Mouse (Mus musculus): ENCODE data around the gene Mat2a. TPM values are rescaled to one million over a fixed set of nuclear protein-coding genes. Genes with fewer than 3 reads are reported as not detected.
A peak's percentile ranks its signal among the peaks of the same experiment; 100 is the strongest.
"Not testable (repeated sequence)": the region's sequence is repeated elsewhere in the genome, so short reads cannot be mapped to it uniquely, and the experiment has no call there.

Mat2a gene
- 379 and 423 TPM in 2 replicates for polyA plus RNA-seq (2016; fragmentation: Nextera tagmentation; extraction: Ambion mirVana)

DNA sequence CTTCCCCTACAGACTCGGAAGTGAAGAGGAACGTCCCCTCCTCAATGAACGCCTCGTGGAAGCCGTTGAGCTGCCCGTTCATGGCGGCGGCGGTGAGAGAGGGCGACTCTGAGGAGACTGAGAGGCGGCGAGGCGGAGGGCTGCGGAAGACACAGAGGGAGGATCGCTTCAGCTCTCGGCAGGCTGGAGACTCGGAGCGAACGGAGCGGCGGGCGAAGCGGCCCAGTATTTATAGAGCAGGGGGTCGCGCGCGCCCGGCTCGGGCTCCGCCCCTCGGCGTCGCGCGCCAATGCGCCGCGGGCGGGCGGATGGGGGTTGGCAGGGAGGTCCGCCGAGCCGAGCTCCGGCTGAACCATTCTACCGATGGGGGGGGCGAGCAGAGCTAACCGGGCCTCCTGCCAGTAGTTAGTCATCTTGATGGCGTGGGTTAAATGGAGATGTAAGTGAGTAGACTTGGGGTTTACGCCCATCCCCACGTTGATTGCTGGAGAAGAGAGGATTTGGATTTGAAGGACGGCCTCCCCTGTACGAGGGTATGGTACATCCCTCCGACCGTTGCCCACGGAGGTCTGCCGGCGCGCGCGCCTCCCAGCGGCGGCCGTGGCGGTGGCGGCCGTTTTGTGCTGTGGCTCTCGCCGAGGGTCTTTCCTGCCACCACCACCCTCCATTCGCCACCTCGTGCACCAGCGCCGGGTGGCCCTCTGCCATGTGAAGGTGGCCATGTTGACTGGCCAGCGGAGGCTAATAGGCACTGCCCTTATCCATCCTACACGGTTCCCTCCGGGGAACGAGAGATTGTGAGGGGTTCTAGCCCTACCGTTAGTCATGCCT is at the start of gene Mat2a:
Gene Mat2a (minus strand): TSS at position 204 of the 831 bp plus-strand sequence.
- Histone ChIP-seq H3K9ac (peak within 1 kb of the TSS; percentile 99), H3K27me3 (replicated peaks) (no peaks in the 10 kb centered on the region), H3K27ac (peak within 1 kb of the TSS; percentile 92), H3K36me3 (peaks cover 23% of the 10 kb centered on the region), H3K4me1 (peaks cover 15% of the 10 kb centered on the region), H3K4me2 (replicated peaks) (peak within 1 kb of the TSS; percentile 76), H3K4me3 (peak within 1 kb of the TSS; percentile 95), H3K9me3 (no peaks in the 10 kb centered on the region)
- peak; percentile 88 for ATAC-seq (ENCODE audit: low FRiP score, low read depth)
- WGBS: under 1% methylated on average over 77 of the region's 77 CpGs

DNA sequence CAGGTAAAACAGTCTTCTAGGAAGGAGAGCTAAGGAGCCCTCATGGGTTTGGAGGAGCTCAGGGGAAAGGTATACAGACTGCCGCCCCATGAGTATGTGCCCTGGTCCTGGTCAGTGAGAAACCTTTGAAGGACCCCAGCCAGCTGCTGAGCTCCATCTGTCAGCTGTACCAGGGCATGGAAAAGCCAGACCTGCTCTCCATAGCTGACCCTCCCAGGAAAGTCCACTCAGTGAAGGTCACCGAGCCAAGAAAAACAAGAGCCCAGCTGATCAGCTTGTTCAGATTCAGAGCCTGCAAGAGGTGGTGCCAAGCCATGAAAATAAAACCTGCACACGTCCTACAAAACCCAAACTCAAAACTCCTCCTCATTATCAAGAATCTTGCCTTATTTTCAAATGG is 49.5 kb upstream of the Mat2a start:
- no peak overlapping the region for H3K9ac ChIP-seq
- 71% methylated on average over 3 of the region's 3 CpGs for WGBS
- no peaks in the 10 kb centered on the region for H3K36me3 ChIP-seq
- no peak overlapping the region for H3K4me2 ChIP-seq (replicated peaks)
- H3K9me3 ChIP-seq: no peaks in the 10 kb centered on the region
- no peak for ATAC-seq (ENCODE audit: low FRiP score, low read depth)
- H3K27me3 ChIP-seq (replicated peaks): no peaks in the 10 kb centered on the region
- H3K4me1 ChIP-seq: no peaks in the 10 kb centered on the region
- no peak overlapping the region for H3K27ac ChIP-seq
- H3K4me3 ChIP-seq: no peak overlapping the region

DNA sequence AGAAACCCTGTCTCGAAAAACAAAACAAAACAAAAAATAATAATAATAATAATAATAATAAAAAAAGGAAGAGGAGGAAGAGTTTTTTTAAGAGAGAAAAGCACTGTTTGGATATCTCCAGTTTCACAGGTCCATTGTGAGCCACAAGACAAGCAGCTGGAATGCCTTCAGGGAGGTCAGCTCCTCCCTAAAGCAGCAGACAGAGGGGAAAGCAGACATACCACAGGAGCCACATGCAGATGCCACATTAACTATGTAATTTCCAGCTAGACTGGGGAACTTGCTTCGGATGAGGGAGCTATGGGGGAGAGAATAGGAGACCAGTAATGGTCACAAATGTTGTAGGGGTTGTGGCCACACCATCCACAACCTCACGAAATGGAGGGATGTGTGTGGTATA is 47.9 kb upstream of the Mat2a start:
- no peaks in the 10 kb centered on the region for H3K36me3 ChIP-seq
- H3K4me2 ChIP-seq (replicated peaks): no peak overlapping the region
- no peaks in the 10 kb centered on the region for H3K9me3 ChIP-seq
- 68% methylated on average over 3 of the region's 3 CpGs for WGBS
- H3K9ac ChIP-seq: no peak overlapping the region
- H3K4me1 ChIP-seq: no peaks in the 10 kb centered on the region
- no peak overlapping the region for H3K27ac ChIP-seq
- ATAC-seq (ENCODE audit: low FRiP score, low read depth): no peak
- H3K4me3 ChIP-seq: no peak overlapping the region
- H3K27me3 ChIP-seq (replicated peaks): no peaks in the 10 kb centered on the region

DNA sequence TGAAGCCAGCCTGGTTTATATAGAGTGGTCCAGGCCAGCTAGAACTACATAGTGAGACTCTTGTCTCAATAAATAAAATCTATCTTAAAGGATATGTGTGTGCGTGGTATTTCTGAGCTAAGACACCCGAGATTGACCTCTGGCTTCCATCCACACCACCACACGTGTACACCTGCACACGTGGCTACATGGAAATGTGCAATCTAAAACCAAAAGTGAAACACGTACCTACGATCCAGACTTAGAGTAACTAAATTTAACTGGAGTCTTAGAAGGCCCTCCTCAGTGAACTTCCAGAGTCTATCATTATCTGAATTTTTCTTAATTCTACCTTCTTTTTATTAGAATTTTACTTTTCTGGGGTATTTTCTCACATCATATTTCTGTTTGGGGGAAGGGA is 46.9 kb upstream of the Mat2a start:
- Histone ChIP-seq H3K4me2 (replicated peaks) (no peak overlapping the region), H3K9me3 (no peaks in the 10 kb centered on the region), H3K36me3 (no peaks in the 10 kb centered on the region), H3K4me1 (no peaks in the 10 kb centered on the region), H3K4me3 (no peak overlapping the region), H3K9ac (no peak overlapping the region), H3K27ac (no peak overlapping the region), H3K27me3 (replicated peaks) (no peaks in the 10 kb centered on the region)
- ATAC-seq (ENCODE audit: low FRiP score, low read depth): no peak
- WGBS: 91% methylated on average over 6 of the region's 6 CpGs

DNA sequence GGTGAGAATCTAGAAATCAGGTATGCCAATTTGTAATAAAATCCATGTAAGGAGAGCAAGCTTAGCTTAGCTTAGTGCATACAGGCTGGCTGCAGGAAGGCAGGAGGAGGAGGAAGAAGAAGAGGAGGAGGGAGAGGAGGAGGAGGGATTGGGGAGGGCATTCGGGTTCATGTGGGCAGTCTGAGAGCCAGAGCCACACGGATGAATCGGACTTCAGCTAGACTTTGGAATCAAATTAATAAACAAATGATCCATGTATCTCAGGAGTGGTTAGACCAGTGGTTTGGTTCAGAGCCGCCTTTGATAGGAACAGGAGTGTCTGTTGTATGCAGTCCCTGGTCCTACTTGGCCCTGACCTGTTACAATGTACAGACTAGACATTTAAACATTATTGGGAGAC is 45.5 kb upstream of the Mat2a start:
- Histone ChIP-seq H3K36me3 (no peaks in the 10 kb centered on the region), H3K4me2 (replicated peaks) (no peak overlapping the region), H3K27me3 (replicated peaks) (no peaks in the 10 kb centered on the region), H3K9me3 (no peaks in the 10 kb centered on the region), H3K4me1 (no peaks in the 10 kb centered on the region), H3K4me3 (no peak overlapping the region), H3K27ac (no peak overlapping the region), H3K9ac (no peak overlapping the region)
- WGBS: 78% methylated on average over 4 of the region's 4 CpGs
- no peak for ATAC-seq (ENCODE audit: low FRiP score, low read depth)

DNA sequence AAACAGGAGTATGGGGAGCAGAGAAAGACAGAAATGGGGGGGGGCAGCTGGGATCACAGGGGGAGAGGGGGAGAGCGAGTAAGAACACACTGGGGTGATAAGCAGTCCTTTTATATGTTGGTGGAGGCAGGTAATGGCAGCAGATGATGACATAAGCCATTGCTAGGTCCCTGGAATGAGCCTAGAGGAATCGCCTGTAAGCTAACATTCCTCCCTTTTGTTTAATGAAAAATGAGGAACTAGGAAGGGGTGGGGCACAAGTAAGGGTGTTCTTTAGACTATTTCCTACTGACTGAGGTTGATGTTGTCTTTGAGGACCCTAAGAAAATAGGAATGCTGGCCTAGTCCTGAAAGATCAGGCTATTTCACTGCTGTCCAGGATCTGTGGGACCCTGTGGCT is 42.8 kb upstream of the Mat2a start:
- ATAC-seq (ENCODE audit: low FRiP score, low read depth): no peak
- Histone ChIP-seq H3K4me3 (no peak overlapping the region), H3K27me3 (replicated peaks) (no peaks in the 10 kb centered on the region), H3K27ac (no peak overlapping the region), H3K4me2 (replicated peaks) (no peak overlapping the region), H3K9ac (no peak overlapping the region), H3K9me3 (no peaks in the 10 kb centered on the region), H3K4me1 (no peaks in the 10 kb centered on the region), H3K36me3 (no peaks in the 10 kb centered on the region)
- WGBS: 84% methylated on average over 2 of the region's 2 CpGs

DNA sequence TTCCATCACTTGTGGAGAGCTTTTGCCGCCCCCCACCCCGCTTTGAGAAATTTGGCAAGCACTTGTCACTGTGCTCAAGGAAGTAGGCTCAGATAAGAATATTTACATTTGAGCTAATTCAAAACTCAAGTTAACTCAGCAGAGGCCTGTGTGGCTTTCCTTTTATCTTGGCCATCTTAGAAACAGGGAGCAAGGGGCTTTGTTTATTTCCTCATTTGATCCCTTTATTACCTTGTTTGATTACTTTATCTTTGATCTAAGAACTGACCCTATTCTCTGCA is 41.0 kb upstream of the Mat2a start:
- Histone ChIP-seq H3K36me3 (no peaks in the 10 kb centered on the region), H3K27me3 (replicated peaks) (no peaks in the 10 kb centered on the region)
- no peak for ATAC-seq (ENCODE audit: low FRiP score, low read depth)

DNA sequence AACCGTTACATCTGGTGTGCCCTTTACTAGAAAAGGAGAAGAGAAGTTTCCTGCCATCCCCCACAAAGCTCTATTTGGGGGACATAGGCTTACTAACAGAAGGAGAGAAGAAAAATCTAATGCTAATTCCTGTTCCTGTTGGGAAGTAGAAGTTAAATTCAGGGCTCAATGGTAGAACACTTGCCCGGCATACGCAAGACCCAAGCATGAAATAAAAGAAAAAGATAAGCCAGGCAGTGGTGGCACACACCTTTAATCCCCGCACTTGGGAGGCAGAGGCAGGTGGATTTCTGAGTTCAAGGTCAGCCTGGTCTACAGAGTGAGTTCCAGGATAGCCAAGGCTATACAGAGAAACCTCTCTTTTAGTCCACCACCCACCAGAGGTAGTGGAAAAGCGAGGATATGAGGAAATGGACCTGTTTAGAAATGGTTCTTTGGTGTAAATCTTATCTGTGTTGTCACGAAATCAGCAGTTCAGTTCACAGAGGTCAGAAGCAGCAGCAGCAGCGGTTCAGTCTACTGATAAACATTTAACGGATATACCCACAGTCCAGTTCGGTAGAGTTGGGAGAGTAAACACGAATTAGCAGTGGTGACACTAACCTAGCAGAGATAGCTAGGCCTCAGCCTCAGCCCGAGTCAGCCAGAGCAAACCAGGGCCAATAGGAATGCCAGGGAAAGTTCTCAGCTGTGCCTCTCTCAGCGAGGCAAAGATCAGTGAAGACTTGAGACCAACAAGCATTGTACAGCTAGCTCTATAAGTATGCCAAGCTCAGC is 40.5 kb upstream of the Mat2a start:
- Histone ChIP-seq H3K9ac (no peak overlapping the region), H3K36me3 (no peaks in the 10 kb centered on the region), H3K27ac (no peak overlapping the region), H3K9me3 (no peaks in the 10 kb centered on the region), H3K4me2 (replicated peaks) (no peak overlapping the region), H3K27me3 (replicated peaks) (no peaks in the 10 kb centered on the region), H3K4me3 (no peak overlapping the region), H3K4me1 (no peaks in the 10 kb centered on the region)
- 89% methylated on average over 12 of the region's 12 CpGs for WGBS
- ATAC-seq (ENCODE audit: low FRiP score, low read depth): no peak

More for the DNA sequence above, 41.0 kb upstream of the Mat2a start:
- Histone ChIP-seq H3K9ac (no peak overlapping the region), H3K4me1 (no peaks in the 10 kb centered on the region), H3K27ac (no peak overlapping the region), H3K4me2 (replicated peaks) (no peak overlapping the region), H3K9me3 (no peaks in the 10 kb centered on the region), H3K4me3 (no peak overlapping the region)
- WGBS: 91% methylated on average over 2 of the region's 2 CpGs

DNA sequence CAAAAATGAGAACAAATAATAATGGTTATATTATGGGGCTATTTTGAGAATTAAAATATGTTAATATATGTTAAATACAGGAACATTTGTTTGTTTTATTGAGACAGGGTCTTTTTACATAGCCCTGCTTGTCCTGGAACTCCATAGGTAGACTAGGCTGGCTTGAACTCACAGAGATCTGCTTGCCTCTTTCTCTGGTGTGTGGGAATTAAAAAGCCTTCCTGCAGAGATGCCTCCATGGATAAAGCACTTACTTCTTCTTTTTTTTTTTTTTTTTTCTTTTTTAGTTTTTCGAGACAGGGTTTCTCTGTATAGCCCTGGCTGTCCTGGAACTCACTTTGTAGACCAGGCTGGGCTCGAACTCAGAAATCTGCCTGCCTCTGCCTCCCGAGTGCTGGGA is 39.3 kb upstream of the Mat2a start:
- not testable (repeated sequence) for H3K36me3 ChIP-seq; H3K27me3 ChIP-seq (replicated peaks); ATAC-seq (ENCODE audit: low FRiP score, low read depth); H3K9ac ChIP-seq; H3K4me1 ChIP-seq; H3K4me3 ChIP-seq; H3K27ac ChIP-seq; H3K4me2 ChIP-seq (replicated peaks); H3K9me3 ChIP-seq
- 82% methylated on average over 3 of the region's 3 CpGs for whole genome bisulfite sequencing

DNA sequence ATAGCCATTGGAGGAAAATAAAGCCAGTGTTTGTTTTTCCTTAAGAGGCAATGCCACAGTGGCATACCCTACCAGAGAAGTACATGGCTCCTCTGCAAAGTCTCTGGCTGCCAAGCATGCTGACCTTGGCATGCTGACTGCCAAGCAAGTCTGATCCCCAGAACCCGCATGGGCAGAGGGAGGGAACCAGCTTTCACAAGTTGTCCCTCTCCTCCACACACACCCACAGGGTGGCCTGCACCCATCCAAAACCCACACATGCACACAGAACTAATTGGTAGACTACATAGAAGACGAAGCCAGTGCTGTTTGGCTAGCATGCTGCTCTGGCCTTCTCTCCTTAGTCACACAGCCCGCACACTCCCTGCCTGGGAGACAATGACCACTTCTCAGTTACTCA is 38.3 kb upstream of the Mat2a start:
- 93% methylated on average over 3 of the region's 3 CpGs for WGBS
- Histone ChIP-seq H3K27me3 (replicated peaks) (no peaks in the 10 kb centered on the region), H3K4me2 (replicated peaks) (no peak overlapping the region), H3K9me3 (no peaks in the 10 kb centered on the region), H3K27ac (no peak overlapping the region), H3K36me3 (no peaks in the 10 kb centered on the region), H3K9ac (no peak overlapping the region), H3K4me1 (no peaks in the 10 kb centered on the region), H3K4me3 (no peak overlapping the region)
- no peak for ATAC-seq (ENCODE audit: low FRiP score, low read depth)

DNA sequence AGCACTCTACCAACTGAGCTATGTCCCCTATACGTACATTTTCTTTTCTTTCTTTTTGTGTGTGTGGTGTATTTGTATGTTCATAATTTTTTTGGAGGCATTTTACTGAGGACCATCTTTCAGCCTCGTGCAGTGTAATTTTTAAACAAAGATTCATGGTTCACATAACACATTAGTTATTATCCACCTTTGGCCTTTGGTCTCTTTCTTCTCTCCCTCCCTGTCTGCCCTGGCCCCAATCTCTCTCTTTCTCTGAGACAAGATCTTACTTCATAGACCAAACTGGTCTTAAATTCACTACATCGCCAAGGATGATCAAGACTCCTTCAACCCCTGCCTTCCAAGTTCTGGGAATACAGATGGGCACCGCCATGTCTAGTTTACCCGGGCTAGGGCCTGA is 37.5 kb upstream of the Mat2a start:
- Histone ChIP-seq H3K27me3 (replicated peaks) (no peaks in the 10 kb centered on the region), H3K4me2 (replicated peaks) (no peak overlapping the region), H3K4me3 (no peak overlapping the region), H3K9ac (no peak overlapping the region), H3K9me3 (no peaks in the 10 kb centered on the region), H3K36me3 (no peaks in the 10 kb centered on the region), H3K27ac (no peak overlapping the region), H3K4me1 (no peaks in the 10 kb centered on the region)
- ATAC-seq (ENCODE audit: low FRiP score, low read depth): no peak
- WGBS: 91% methylated on average over 5 of the region's 5 CpGs

DNA sequence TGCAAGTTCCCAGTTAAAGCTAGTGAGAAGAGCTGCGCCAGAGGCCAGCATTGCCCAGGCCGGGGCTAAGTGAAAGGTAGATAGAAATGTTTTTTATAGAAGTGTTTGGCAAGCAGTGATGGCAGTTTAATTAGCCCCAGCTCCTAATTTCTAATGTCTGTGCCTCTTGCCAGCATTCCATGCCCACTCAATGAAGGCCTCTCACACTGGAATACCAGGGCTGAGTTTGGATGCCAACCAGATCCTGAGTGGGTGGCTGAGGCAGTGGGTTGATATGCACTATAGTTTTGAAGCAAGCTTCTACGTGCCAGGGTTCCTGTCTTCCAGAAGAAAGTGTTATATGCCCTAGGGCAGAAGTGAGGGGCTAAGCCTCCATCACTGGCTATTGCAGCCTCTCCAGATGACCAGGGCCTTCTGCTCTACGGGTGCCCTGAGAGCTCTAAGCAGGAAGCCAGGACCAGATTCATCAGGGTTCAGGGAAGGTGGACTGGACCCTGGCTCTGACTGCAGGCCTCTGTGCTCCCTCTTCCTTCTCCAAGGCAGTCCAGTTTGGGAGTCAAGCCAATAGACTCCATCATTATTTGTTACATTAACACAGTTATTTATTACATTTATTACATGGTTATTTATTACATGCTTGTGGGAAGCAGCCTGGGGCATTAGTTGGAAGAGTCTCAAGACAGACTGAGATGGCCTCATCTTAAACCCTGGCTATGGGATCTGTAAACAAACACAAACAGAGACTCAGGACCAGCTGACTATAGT is 36.0 kb upstream of the Mat2a start:
- Histone ChIP-seq H3K27ac (no peak overlapping the region), H3K9me3 (no peaks in the 10 kb centered on the region), H3K4me3 (no peak overlapping the region), H3K4me1 (no peaks in the 10 kb centered on the region), H3K27me3 (replicated peaks) (no peaks in the 10 kb centered on the region), H3K4me2 (replicated peaks) (no peak overlapping the region), H3K9ac (no peak overlapping the region), H3K36me3 (no peaks in the 10 kb centered on the region)
- ATAC-seq (ENCODE audit: low FRiP score, low read depth): no peak
- whole genome bisulfite sequencing: 92% methylated on average over 4 of the region's 4 CpGs

All from neural tube, embryonic 12.5 days (tissue).